Comparison of ENCODE assay signal across 25 mouse cellular contexts in the genomic region with DNA sequence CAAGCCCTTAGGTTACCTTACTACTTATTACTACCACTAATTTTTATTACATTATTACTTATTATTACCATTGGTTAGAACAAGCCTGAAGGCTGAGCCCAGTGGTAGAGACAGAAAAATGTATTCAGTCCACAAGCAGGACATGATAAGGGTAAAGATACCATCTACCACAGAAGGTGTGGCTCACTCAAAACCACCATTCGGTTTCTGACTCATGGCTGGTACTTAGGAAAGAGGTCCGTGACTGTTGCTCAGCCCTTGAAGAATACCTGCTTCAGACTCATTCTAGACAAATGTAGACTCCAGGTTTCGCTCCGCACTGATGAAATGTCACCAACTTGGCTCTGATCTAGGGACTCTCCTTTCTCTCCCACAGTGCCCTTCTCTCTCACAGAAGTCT. TPM values are rescaled to one million over a fixed set of nuclear protein-coding genes. Genes with fewer than 3 reads are reported as not detected.
"Had no signal": no experiment of that assay in that cellular context is flagged by ENCODE, and none has a peak within 500 bp of the region (broad histone marks: within the 10 kb centered on the region; RNA-seq: fewer than 3 reads in every experiment).

No protein-coding gene starts in this region.

- DNase-seq: kidney, adult 2 months; kidney, postnatal 25 days; layer of hippocampus, adult 9-11 months; left cerebral cortex, postnatal 4 days; liver, postnatal 0 days; lung, postnatal 14 days; midbrain, embryonic 14.5 days; retina, postnatal 1 day; right cerebral cortex, postnatal 25 days; spleen, adult 18-20 months; thymus, postnatal 36 days had no signal

- H3K36me3 ChIP-seq: limb, embryonic 12.5 days; limb, embryonic 15.5 days; lung, embryonic 15.5 days; neural tube, embryonic 13.5 days; stomach, embryonic 15.5 days had no signal

- H3K27me3 ChIP-seq: stomach, embryonic 15.5 days had no signal

- H3K27ac ChIP-seq: kidney, postnatal 0 days; layer of hippocampus, adult 2 months; limb, embryonic 12.5 days; limb, embryonic 15.5 days; liver, embryonic 14.5 days; lung, embryonic 15.5 days; macrophage; neural tube, embryonic 13.5 days; stomach, embryonic 15.5 days had no signal

- H3K4me3 ChIP-seq: layer of hippocampus, adult 2 months; limb, embryonic 12.5 days; limb, embryonic 15.5 days; lung, embryonic 15.5 days; megakaryocyte, embryonic 14.5 days; neural tube, embryonic 13.5 days; stomach, embryonic 15.5 days had no signal

- H3K9ac ChIP-seq: limb, embryonic 12.5 days; limb, embryonic 15.5 days; liver, embryonic 14.5 days; liver, postnatal 0 days; lung, embryonic 15.5 days; neural tube, embryonic 13.5 days; stomach, embryonic 15.5 days had no signal

- H3K9me3 ChIP-seq: limb, embryonic 12.5 days; limb, embryonic 15.5 days; lung, embryonic 15.5 days; megakaryocyte, embryonic 14.5 days; neural tube, embryonic 13.5 days; stomach, embryonic 15.5 days had no signal

- ATAC-seq: liver, postnatal 0 days had no signal

- H3K4me2 ChIP-seq: limb, embryonic 12.5 days; limb, embryonic 15.5 days; liver, embryonic 11.5 days; lung, embryonic 15.5 days; midbrain, embryonic 11.5 days; neural tube, embryonic 13.5 days; stomach, embryonic 15.5 days had no signal

- H3K4me1 ChIP-seq: lung, embryonic 15.5 days; megakaryocyte, embryonic 14.5 days had no signal

RNA-seq across cellular contexts. Expression of a gene that starts 56.1 kb away (rescaled TPM):
- total RNA-seq: neutrophil, adult 5-6 weeks had no signal
- polyA plus RNA-seq: large intestine, adult 2 months; liver, postnatal 0 days; macrophage; neural tube, embryonic 13.5 days had no signal
